11 mouse cellular contexts compared by ENCODE assay signal in the genomic region with DNA sequence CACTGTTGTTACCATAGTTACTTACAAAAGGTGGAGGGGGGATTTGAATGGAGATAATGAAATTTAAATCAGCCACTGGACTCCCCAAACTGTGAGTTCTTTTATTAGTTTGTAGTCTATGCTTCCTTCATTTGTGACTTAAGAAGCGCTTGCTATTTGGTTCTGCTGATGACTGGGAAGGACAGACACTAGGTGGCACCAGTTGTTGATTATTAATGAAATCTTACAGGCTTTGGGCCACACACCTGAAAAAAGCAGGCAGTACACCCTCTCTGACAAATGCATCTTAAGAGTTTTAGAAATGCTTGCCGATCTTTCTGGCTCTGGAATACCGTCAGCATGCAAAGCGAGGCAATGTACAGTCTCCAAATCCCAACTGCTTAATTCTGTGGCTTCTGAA.
DNase-seq lines count a peak whose midpoint lies in the region; ATAC-seq and TF ChIP-seq lines count a peak whose summit lies in the region.
"Had no signal": no experiment of that assay in that cellular context is flagged by ENCODE, and none has a peak within 500 bp of the region (broad histone marks: within the 10 kb centered on the region; RNA-seq: fewer than 3 reads in every experiment).

No protein-coding gene starts in this region.

- H3K36me3 ChIP-seq in heart, adult 2 months (ENCODE audit: control insufficient read depth, insufficient read depth, low read length) = no peaks in the 10 kb centered on the region
- H3K36me3 ChIP-seq in lung, postnatal 0 days (ENCODE audit: insufficient read depth, low read length) = no peaks in the 10 kb centered on the region
- H3K36me3 ChIP-seq: G1E; stomach, embryonic 15.5 days had no signal

- no peak overlapping the region for H3K4me3 ChIP-seq in heart, adult 2 months
- no peak overlapping the region for H3K4me3 ChIP-seq in lung, postnatal 0 days (ENCODE audit: low read depth, low read length)
- H3K4me3 ChIP-seq: stomach, embryonic 15.5 days had no signal

- 45% methylated on average over 4 of the region's 4 CpGs for WGBS in heart, adult 2 months
- WGBS in lung, postnatal 0 days = 59% methylated on average over 4 of the region's 4 CpGs

- peak; percentile 57 for TF ChIP-seq CTCF in heart, adult 2 months (IDR thresholded peaks at IDR 0.05)
- peak; percentile 19; the same call in 1 of the 2 replicates for TF ChIP-seq CTCF in lung, postnatal 0 days (IDR thresholded peaks at IDR 0.05)

- TF ChIP-seq POLR2A in heart, adult 2 months (IDR thresholded peaks at IDR 0.05; ENCODE audit: insufficient read depth, low read depth, low read length) = no peak

- no peak for TF ChIP-seq EP300 in heart, adult 2 months (IDR thresholded peaks at IDR 0.05; ENCODE audit: insufficient read depth, low read depth, low read length)
- TF ChIP-seq EP300 in lung, postnatal 0 days (IDR thresholded peaks at IDR 0.05) = no peak

- no peak for ATAC-seq in lung, postnatal 0 days

- no peaks in the 10 kb centered on the region for H3K27me3 ChIP-seq in heart, adult 2 months (ENCODE audit: control insufficient read depth, insufficient read depth, low read length)
- H3K27me3 ChIP-seq in lung, postnatal 0 days (replicated peaks; ENCODE audit: insufficient read depth, low read length) = no peaks in the 10 kb centered on the region
- H3K27me3 ChIP-seq: stomach, embryonic 15.5 days had no signal

- no peaks in the 10 kb centered on the region for H3K4me1 ChIP-seq in heart, adult 2 months (ENCODE audit: control insufficient read depth, insufficient read depth, low read length)
- no peaks in the 10 kb centered on the region for H3K4me1 ChIP-seq in lung, postnatal 0 days (ENCODE audit: insufficient read depth, low read depth, low read length)
- H3K4me1 ChIP-seq: stomach, embryonic 15.5 days had no signal

- H3K4me2 ChIP-seq in lung, postnatal 0 days (replicated peaks; ENCODE audit: low read depth, low read length) = no peak overlapping the region
- H3K4me2 ChIP-seq: stomach, embryonic 15.5 days had no signal

- H3K79me2 ChIP-seq in heart, adult 2 months (replicated peaks; ENCODE audit: control insufficient read depth, insufficient read depth, low read length) = no peaks in the 10 kb centered on the region

- DNase-seq in heart, adult 2 months = no peak
- no peak for DNase-seq in heart, postnatal 36 days
- DNase-seq in lung, postnatal 0 days (ENCODE audit: low spot score) = no peak
- DNase-seq in lung, postnatal 4 days = no peak
- peak; percentile 29 for DNase-seq in embryo, embryonic 10.5 days (ENCODE audit: low spot score)
- peak; percentile 9 for DNase-seq in retina, postnatal 7 days (ENCODE audit: low read depth, low spot score)
- no peak for DNase-seq in adrenal gland, postnatal 25 days
- DNase-seq in ovary, adult 18-20 months (ENCODE audit: low spot score) = no peak

- H3K9ac ChIP-seq in heart, adult 2 months (ENCODE audit: low read depth, low read length) = no peak overlapping the region
- no peak overlapping the region for H3K9ac ChIP-seq in lung, postnatal 0 days (replicated peaks; ENCODE audit: low read depth)
- H3K9ac ChIP-seq: liver, embryonic 14.5 days; stomach, embryonic 15.5 days had no signal

- no peak overlapping the region for H3K27ac ChIP-seq in heart, adult 2 months
- H3K27ac ChIP-seq in lung, postnatal 0 days (ENCODE audit: low read length) = no peak overlapping the region
- H3K27ac ChIP-seq: liver, embryonic 14.5 days; stomach, embryonic 15.5 days had no signal

- H3K9me3 ChIP-seq in lung, postnatal 0 days (ENCODE audit: low read length) = no peaks in the 10 kb centered on the region
- H3K9me3 ChIP-seq: G1E; stomach, embryonic 15.5 days had no signal

- intact Hi-C loops in heart, adult 2 months (cut with DNase I) = no loop called here
- intact Hi-C loops in heart, postnatal 36 days (cut with DNase I) = no loop called here

Comparison
In these comparisons a context has a peak if more than half of its experiments do, and no peak if none do; other contexts are left out.
1. DNase-seq: peak in embryo, embryonic 10.5 days (single experiment) and retina, postnatal 7 days (single experiment); none in heart, adult 2 months (0 of 2), heart, postnatal 36 days (0 of 2), lung, postnatal 0 days (single experiment), lung, postnatal 4 days (0 of 2), adrenal gland, postnatal 25 days (single experiment) and ovary, adult 18-20 months (single experiment).